Mouse (Mus musculus) MEL (cell line): Measurements from ENCODE around the gene Gpr179. TPM values are rescaled to one million over a fixed set of nuclear protein-coding genes. Genes with fewer than 3 reads are reported as not detected.

Source experiments
- DNase-seq: peaks from one replicate; pipeline ENCODE4 v3.0.0; 2011; ENCODE audit warnings: low read depth, low spot score
- H3K27ac ChIP-seq: 2 replicates; pipeline ENCODE4 v1.5.1; 2012; ENCODE audit warnings: low read depth, mild to moderate bottlenecking, control low read depth, low read length, moderate library complexity; ENCODE audit not compliant: control insufficient read depth
- H3K27me3 ChIP-seq, 2 experiments: fragments of 150-350 bp in 1 of 2; sonication (generic) in 1 of 2; 2 replicates each; pipeline ENCODE4 v1.6.1; 2012; ENCODE audit warnings: low read length in 2 of 2, mild to moderate bottlenecking in 2 of 2, improper control_type of control experiment in 1 of 2, moderate library complexity in 1 of 2; ENCODE audit not compliant: insufficient read depth in 2 of 2, control insufficient read depth in 1 of 2
- H3K36me3 ChIP-seq, 2 experiments: 2 replicates each; pipeline ENCODE4 v1.6.1; 2012 to 2014; ENCODE audit warnings: low read length in 2 of 2, improper control_type of control experiment in 1 of 2, inconsistent platforms in 1 of 2, mild to moderate bottlenecking in 1 of 2; ENCODE audit not compliant: insufficient read depth in 2 of 2, control insufficient read depth in 1 of 2
- H3K4me1 ChIP-seq, 2 experiments: fragments of 150-350 bp in 1 of 2; sonication (generic) in 1 of 2; 2 replicates each; pipeline ENCODE4 v1.6.1; 2012; ENCODE audit warnings: low read length in 2 of 2, improper control_type of control experiment in 1 of 2, mild to moderate bottlenecking in 1 of 2; ENCODE audit not compliant: insufficient read depth in 2 of 2, control insufficient read depth in 1 of 2
- H3K4me3 ChIP-seq, 2 experiments: fragments of 150-350 bp in 1 of 2; sonication (generic) in 1 of 2; 2 replicates each; pipeline ENCODE4 v1.5.1; 2012; ENCODE audit warnings: low read depth in 2 of 2, low read length in 2 of 2, mild to moderate bottlenecking in 2 of 2, moderate library complexity in 2 of 2, control low read depth in 1 of 2, improper control_type of control experiment in 1 of 2; ENCODE audit not compliant: control insufficient read depth in 1 of 2, insufficient read depth in 1 of 2
- H3K79me2 ChIP-seq: 2 replicates; pipeline ENCODE4 v1.6.1; 2012; ENCODE audit warnings: mild to moderate bottlenecking, low read length, moderate library complexity; ENCODE audit not compliant: control insufficient read depth, poor library complexity, insufficient read depth
- H3K9ac ChIP-seq: 2 replicates; pipeline ENCODE4 v1.6.1; 2012; ENCODE audit warnings: low read depth, mild to moderate bottlenecking, control low read depth, low read length, moderate library complexity; ENCODE audit not compliant: control insufficient read depth, poor library complexity, severe bottlenecking
- H3K9me3 ChIP-seq: fragments of 150-350 bp; sonication (generic); replicated peaks from 2 replicates; pipeline ENCODE4 v1.6.1; 2012; ENCODE audit warnings: mild to moderate bottlenecking, low read length, improper control_type of control experiment, moderate library complexity; ENCODE audit not compliant: insufficient read depth
- CHD1 ChIP-seq: IDR thresholded peaks from 2 replicates; pipeline ENCODE4 v1.6.1; 2012; ENCODE audit warnings: low read depth, mild to moderate bottlenecking, inconsistent platforms, low read length, improper control_type of control experiment
- CHD2 ChIP-seq: IDR thresholded peaks from 2 replicates; pipeline ENCODE4 v1.6.1; 2011; ENCODE audit warnings: low read length, improper control_type of control experiment
- CTCF ChIP-seq, 3 experiments: IDR thresholded peaks in 2 of 3; conservative IDR thresholded peaks in 1 of 3; 2 replicates each; pipeline ENCODE4 v1.5.1; 2011 to 2012; ENCODE audit warnings: low read length in 3 of 3, low read depth in 2 of 3, mild to moderate bottlenecking in 2 of 3, improper control_type of control experiment in 1 of 3, inconsistent platforms in 1 of 3, mixed read lengths in 1 of 3, moderate library complexity in 1 of 3; ENCODE audit not compliant: control insufficient read depth in 1 of 3, insufficient read depth in 1 of 3, poor library complexity in 1 of 3, severe bottlenecking in 1 of 3
- E2F4 ChIP-seq: IDR thresholded peaks from 2 replicates; pipeline ENCODE4 v1.6.1; 2011; ENCODE audit warnings: low read depth, low read length, improper control_type of control experiment, borderline replicate concordance
- ELF1 ChIP-seq: IDR thresholded peaks from 2 replicates; pipeline ENCODE4 v1.6.1; 2014; ENCODE audit warnings: low read depth, mild to moderate bottlenecking, inconsistent platforms, low read length, improper control_type of control experiment, moderate library complexity
- EP300 ChIP-seq, 2 experiments: IDR thresholded peaks; 2 replicates each; pipeline ENCODE4 v1.6.1; 2011; ENCODE audit warnings: improper control_type of control experiment in 2 of 2, low read length in 2 of 2, low read depth in 1 of 2, mild to moderate bottlenecking in 1 of 2
- ETS1 ChIP-seq: IDR thresholded peaks from 2 replicates; pipeline ENCODE4 v1.6.1; 2012; ENCODE audit warnings: low read depth, mild to moderate bottlenecking, inconsistent platforms, low read length, improper control_type of control experiment, moderate library complexity
- HCFC1 ChIP-seq: IDR thresholded peaks from 2 replicates; pipeline ENCODE4 v1.6.1; 2012; ENCODE audit warnings: low read depth, mild to moderate bottlenecking, inconsistent platforms, low read length, improper control_type of control experiment, moderate library complexity
- JUND ChIP-seq: IDR thresholded peaks from 2 replicates; pipeline ENCODE4 v1.6.1; 2011; ENCODE audit warnings: low read depth, mild to moderate bottlenecking, improper control_type of control experiment, low read length
- KAT2A ChIP-seq: conservative IDR thresholded peaks from 2 replicates; pipeline ENCODE4 v1.6.1; 2012; ENCODE audit warnings: low read depth, low read length, improper control_type of control experiment, inconsistent platforms
- MAFK ChIP-seq: IDR thresholded peaks from 2 replicates; pipeline ENCODE4 v1.6.1; 2011; ENCODE audit warnings: low read depth, mild to moderate bottlenecking, low read length, improper control_type of control experiment, borderline replicate concordance
- MAX ChIP-seq: IDR thresholded peaks from 2 replicates; pipeline ENCODE4 v1.6.1; 2011; ENCODE audit warnings: low read length, improper control_type of control experiment
- MAZ ChIP-seq: IDR thresholded peaks from 2 replicates; pipeline ENCODE4 v1.6.1; 2012; ENCODE audit warnings: low read depth, mild to moderate bottlenecking, inconsistent platforms, low read length, improper control_type of control experiment
- MEF2A ChIP-seq: IDR thresholded peaks from 2 replicates; pipeline ENCODE4 v1.6.1; 2014; ENCODE audit warnings: low read depth, mild to moderate bottlenecking, inconsistent platforms, low read length, improper control_type of control experiment; ENCODE audit not compliant: poor library complexity, insufficient replicate concordance, severe bottlenecking; ENCODE audit errors: extremely low read depth
- MXI1 ChIP-seq: IDR thresholded peaks from 2 replicates; pipeline ENCODE4 v1.6.1; 2011; ENCODE audit warnings: mild to moderate bottlenecking, low read depth, low read length, improper control_type of control experiment
- MYB ChIP-seq: IDR thresholded peaks from 2 replicates; pipeline ENCODE4 v1.6.1; 2011; ENCODE audit warnings: mild to moderate bottlenecking, low read depth, low read length, improper control_type of control experiment
- MYC ChIP-seq: IDR thresholded peaks from 2 replicates; pipeline ENCODE4 v1.6.1; 2011; ENCODE audit warnings: low read depth, mild to moderate bottlenecking, low read length, improper control_type of control experiment, moderate library complexity
- NELFE ChIP-seq: IDR thresholded peaks from 2 replicates; pipeline ENCODE4 v1.6.1; 2011; ENCODE audit warnings: low read depth, low read length, improper control_type of control experiment
- NRF1 ChIP-seq: IDR thresholded peaks from 2 replicates; pipeline ENCODE4 v1.6.1; 2014; ENCODE audit warnings: low read depth, mild to moderate bottlenecking, inconsistent platforms, low read length, improper control_type of control experiment, moderate library complexity; ENCODE audit not compliant: poor library complexity, insufficient read depth, severe bottlenecking
- POLR2AphosphoS2 ChIP-seq: IDR thresholded peaks from 2 replicates; pipeline ENCODE4 v1.6.1; 2011; ENCODE audit warnings: low read length, improper control_type of control experiment
- POLR2AphosphoS5 ChIP-seq: IDR thresholded peaks from 2 replicates; pipeline ENCODE4 v1.6.1; 2012; ENCODE audit warnings: low read depth, borderline replicate concordance, mild to moderate bottlenecking, inconsistent platforms, low read length, moderate library complexity, mixed read lengths
- RAD21 ChIP-seq: IDR thresholded peaks from 2 replicates; pipeline ENCODE4 v1.6.1; 2011; ENCODE audit warnings: mild to moderate bottlenecking, low read depth, low read length, improper control_type of control experiment
- RCOR1 ChIP-seq: IDR thresholded peaks from 2 replicates; pipeline ENCODE4 v1.6.1; 2012; ENCODE audit warnings: low read depth, mild to moderate bottlenecking, inconsistent platforms, low read length, improper control_type of control experiment
- SIN3A ChIP-seq: IDR thresholded peaks from 2 replicates; pipeline ENCODE4 v1.6.1; 2012; ENCODE audit warnings: low read length, improper control_type of control experiment, inconsistent platforms
- SMC3 ChIP-seq: IDR thresholded peaks from 2 replicates; pipeline ENCODE4 v1.6.1; 2011; ENCODE audit warnings: low read depth, low read length, improper control_type of control experiment
- TAL1 ChIP-seq: IDR thresholded peaks from 2 replicates; pipeline ENCODE4 v1.6.1; 2012; ENCODE audit warnings: mild to moderate bottlenecking, inconsistent platforms, low read length, moderate library complexity, mixed read lengths
- TBP ChIP-seq: IDR thresholded peaks from 2 replicates; pipeline ENCODE4 v1.8.0; 2011; ENCODE audit warnings: low read depth, low read length, improper control_type of control experiment
- TCF12 ChIP-seq: IDR thresholded peaks from 2 replicates; pipeline ENCODE4 v1.6.1; 2014; ENCODE audit warnings: low read depth, mild to moderate bottlenecking, inconsistent platforms, low read length, improper control_type of control experiment, moderate library complexity
- UBTF ChIP-seq: IDR thresholded peaks from 2 replicates; pipeline ENCODE4 v1.6.1; 2012; ENCODE audit warnings: low read depth, mild to moderate bottlenecking, inconsistent platforms, low read length, improper control_type of control experiment, moderate library complexity, borderline replicate concordance; ENCODE audit not compliant: insufficient read depth
- USF1 ChIP-seq: IDR thresholded peaks from 2 replicates; pipeline ENCODE4 v1.6.1; 2014; ENCODE audit warnings: low read depth, mild to moderate bottlenecking, inconsistent platforms, low read length, improper control_type of control experiment, moderate library complexity
- USF2 ChIP-seq, 2 experiments: IDR thresholded peaks; 2 replicates each; pipeline ENCODE4 v1.6.1; 2011 to 2012; ENCODE audit warnings: improper control_type of control experiment in 2 of 2, low read length in 2 of 2, borderline replicate concordance in 1 of 2, inconsistent platforms in 1 of 2, low read depth in 1 of 2, mild to moderate bottlenecking in 1 of 2; ENCODE audit not compliant: insufficient read depth in 1 of 2
- ZC3H11A ChIP-seq: IDR thresholded peaks from 2 replicates; pipeline ENCODE4 v1.6.1; 2012; ENCODE audit warnings: low read depth, mild to moderate bottlenecking, inconsistent platforms, low read length, improper control_type of control experiment
- ZKSCAN1 ChIP-seq: IDR thresholded peaks from 2 replicates; pipeline ENCODE4 v1.6.1; 2012; ENCODE audit warnings: low read depth, mild to moderate bottlenecking, inconsistent platforms, low read length, improper control_type of control experiment, moderate library complexity
- ZMIZ1 ChIP-seq: IDR thresholded peaks from 2 replicates; pipeline ENCODE4 v1.6.1; 2012; ENCODE audit warnings: low read depth, mild to moderate bottlenecking, inconsistent platforms, low read length, improper control_type of control experiment, moderate library complexity
- polyA plus RNA-seq, 2 experiments: library from polyadenylated mRNA; stranded (reverse) in 1 of 2; unstranded in 1 of 2; fragments of >175 nt in 1 of 2; fragments of >200 nt in 1 of 2; gene quantifications; 2 replicates each; pipeline versions ENCODE4 v1.2.1 to v1.2.4; 2012; ENCODE audit warnings: low replicate concordance in 2 of 2, low read depth in 1 of 2; ENCODE audit not compliant: insufficient read length in 2 of 2, insufficient read depth in 1 of 2, missing spikeins in 1 of 2
- total RNA-seq: library from RNA; depleted of rRNA; stranded (reverse); fragments of 300-350 nt; gene quantifications from 2 replicates; pipeline ENCODE4 v1.2.3, GENCODE M21; 2012

Gpr179 gene
- total and polyA plus RNA-seq, 3 experiments = 0.01 to 0.04 TPM; not detected in 1

- TF ChIP-seq ZMIZ1 (no peak), CHD2 (no peak)
These were observed 49.2 kb upstream of the Gpr179 start (continued) for GRCm38 (mm10) chr11:97401082-97401481.

GRCm38 (mm10) chr11:97399958-97400710, 48.3 kb upstream of the Gpr179 start:
- Histone ChIP-seq H3K36me3 (peaks cover 0 to 5% of the 10 kb centered on the region in 2 experiments; a peak in 2 of 4 replicates), H3K9ac (peak overlapping the region; percentile 25; the same call in 1 of the 2 replicates), H3K27ac (no peak overlapping the region), H3K4me3 (peak overlapping the region; percentile 46 to 48), H3K79me2 (no peaks in the 10 kb centered on the region; the same call in 1 of the 2 replicates), H3K9me3 (no peaks in the 10 kb centered on the region), H3K4me1 (peaks cover 10 to 21% of the 10 kb centered on the region in 2 experiments), H3K27me3 (no peaks in the 10 kb centered on the region)
- peak; percentile 95 for DNase-seq
- TF ChIP-seq POLR2AphosphoS5 (no peak), ELF1 (peak; percentile 58), NRF1 (no peak), HCFC1 (no peak; the same call in 1 of the 2 replicates), SMC3 (peak; percentile 78), E2F4 (no peak), MYC (peak; percentile 95), MEF2A (no peak), TCF12 (no peak; the same call in 1 of the 2 replicates), ETS1 (no peak), NELFE (no peak), MAZ (peak; percentile 49; the same call in 1 of the 2 replicates), EP300 (IDR thresholded peaks at IDR 0.05; ENCODE audit: low read depth in 1 of 2, low read length in 2 of 2) (no peak), USF2 (IDR thresholded peaks at IDR 0.05; ENCODE audit: borderline replicate concordance in 1 of 2, insufficient read depth in 1 of 2, low read depth in 1 of 2, low read length in 2 of 2) (no peak), MYB (no peak), ZKSCAN1 (no peak), KAT2A (no peak), TAL1 (no peak), POLR2AphosphoS2 (no peak), MAFK (no peak), CTCF (IDR thresholded peaks at IDR 0.05 in 2 of 3, conservative IDR thresholded peaks at IDR 0.05 in 1 of 3; ENCODE audit: control insufficient read depth in 1 of 3, insufficient read depth in 1 of 3, low read depth in 2 of 3, low read length in 3 of 3, poor library complexity in 1 of 3, severe bottlenecking in 1 of 3) (peak; percentile 95 to 97 (median 96)), ZMIZ1 (no peak), UBTF (no peak), RAD21 (peak; percentile 82), JUND (no peak), ZC3H11A (peak; percentile 44; the same call in 1 of the 2 replicates), MAX (peak; percentile 84), SIN3A (peak; percentile 89), RCOR1 (no peak), TBP (no peak), MXI1 (peak; percentile 93), USF1 (0 out of 2 replicates have a peak, but pooled peaks have one; percentile 39), CHD1 (no peak)
